Mouse (Mus musculus) NIH3T3 (cell line): ENCODE results near the gene Reep3.

Source experiments
- DNase-seq: peaks from one replicate; pipeline ENCODE4 v3.0.0-alpha.2; 2012; ENCODE audit warnings: low read depth

Gene Reep3

GRCm38 (mm10) chr10:66970336-66971115, 126.2 kb downstream of the Reep3 start:
- DNase-seq = no peak

GRCm38 (mm10) chr10:66969581-66969980, 127.2 kb downstream of the Reep3 start:
- no peak for DNase-seq

GRCm38 (mm10) chr10:66969081-66969480, 127.7 kb downstream of the Reep3 start:
- DNase-seq = no peak

- peak; percentile 23 for DNase-seq
Observed at GRCm38 (mm10) chr10:66968541-66968940, 128.2 kb downstream of the Reep3 start.

GRCm38 (mm10) chr10:66966391-66967109, 130.2 kb downstream of the Reep3 start:
- peak; percentile 91 for DNase-seq

- no peak for DNase-seq
Observed at GRCm38 (mm10) chr10:66960136-66960535, 136.6 kb downstream of the Reep3 start.
